Mouse (Mus musculus): Measurements from ENCODE around the gene Atf7. TPM values are rescaled to one million over a fixed set of nuclear protein-coding genes. Genes with fewer than 3 reads are reported as not detected.

The Atf7 gene
- polyA plus RNA-seq, 1 experiment from 2014 or later: 22.0 TPM

DNA sequence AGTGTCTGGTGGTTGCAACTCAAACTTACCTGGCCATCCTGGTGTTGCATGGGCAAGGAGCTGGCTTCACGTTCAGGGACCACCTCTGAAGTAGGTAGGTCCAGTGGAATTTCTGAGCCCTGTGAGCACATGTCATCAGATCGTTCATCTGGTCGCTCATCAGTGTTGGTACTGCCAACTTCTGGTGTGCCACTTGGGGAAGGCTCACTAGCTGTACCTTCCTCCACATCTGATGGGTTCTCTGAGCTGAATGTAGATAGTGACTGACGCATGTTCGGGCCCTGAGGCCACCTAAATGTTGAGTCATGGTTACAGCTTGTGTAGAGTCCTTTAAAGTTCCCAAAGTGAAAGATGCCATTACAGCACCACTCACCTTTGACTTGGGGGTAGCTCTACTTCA is 124.8 kb downstream of the Atf7 start:
- Histone ChIP-seq H3K4me3 (no peak overlapping the region), H3K4me1 (no peaks in the 10 kb centered on the region), H3K9me3 (no peaks in the 10 kb centered on the region), H3K9ac (no peak overlapping the region), H3K27me3 (replicated peaks) (no peaks in the 10 kb centered on the region), H3K4me2 (replicated peaks) (no peak overlapping the region), H3K27ac (no peak overlapping the region), H3K36me3 (peaks cover 86% of the 10 kb centered on the region)
- ATAC-seq (ENCODE audit: low FRiP score, low read depth): no peak
- 93% methylated on average over 5 of the region's 5 CpGs for WGBS

DNA sequence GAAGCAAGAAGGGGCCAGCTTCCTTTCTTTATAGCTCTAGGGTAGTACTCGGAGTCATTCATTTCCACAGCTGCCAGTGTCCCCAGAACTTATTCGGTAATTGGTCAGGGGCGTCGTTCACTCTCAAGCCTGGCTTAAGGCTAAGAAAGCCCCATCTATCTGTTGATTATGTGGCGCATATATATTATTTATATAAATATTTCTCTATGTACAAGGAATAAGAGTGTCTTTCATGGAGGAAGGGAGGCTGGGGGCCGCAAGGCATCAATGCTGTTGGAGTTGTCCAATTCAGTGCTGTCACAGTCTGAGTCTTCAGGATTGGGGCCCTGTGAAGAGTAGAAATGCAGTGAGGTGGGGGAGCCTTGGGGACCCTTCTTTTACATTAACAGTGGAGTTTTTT is 125.4 kb downstream of the Atf7 start:
- H3K36me3 ChIP-seq: peaks cover 85% of the 10 kb centered on the region
- 89% methylated on average over 6 of the region's 6 CpGs for WGBS
- H3K27ac ChIP-seq: no peak overlapping the region

DNA sequence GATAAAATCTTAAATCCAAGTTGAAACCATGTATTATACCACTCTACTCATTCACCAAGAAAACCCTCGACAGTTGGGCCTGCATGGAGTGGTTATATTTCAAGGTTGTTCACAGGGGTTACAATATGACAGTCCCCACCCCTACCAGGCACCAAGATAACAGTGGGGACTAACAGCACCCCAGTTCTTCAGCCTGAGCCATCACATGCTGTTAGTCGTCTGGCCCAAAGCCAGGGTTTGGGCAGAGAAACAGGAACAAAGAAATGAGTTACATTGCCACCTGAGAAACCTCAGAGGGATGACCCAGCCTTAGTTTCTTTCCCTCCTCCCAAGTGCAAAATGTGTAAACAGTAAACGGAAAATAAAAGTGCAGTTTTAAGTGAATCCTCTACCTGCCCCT is 125.9 kb downstream of the Atf7 start:
- H3K27me3 ChIP-seq (replicated peaks): no peaks in the 10 kb centered on the region
- no peak overlapping the region for H3K27ac ChIP-seq
- H3K9ac ChIP-seq: no peak overlapping the region
- no peaks in the 10 kb centered on the region for H3K9me3 ChIP-seq
- H3K4me3 ChIP-seq: no peak overlapping the region
- ATAC-seq (ENCODE audit: low FRiP score, low read depth): no peak
- WGBS: 80% methylated on average over 3 of the region's 3 CpGs
- no peak overlapping the region for H3K4me2 ChIP-seq (replicated peaks)
- no peaks in the 10 kb centered on the region for H3K4me1 ChIP-seq
- H3K36me3 ChIP-seq: peaks cover 87% of the 10 kb centered on the region

More for the DNA sequence above, 125.4 kb downstream of the Atf7 start:
- Histone ChIP-seq H3K27me3 (replicated peaks) (no peaks in the 10 kb centered on the region), H3K9ac (no peak overlapping the region), H3K4me2 (replicated peaks) (no peak overlapping the region), H3K4me3 (no peak overlapping the region), H3K4me1 (no peaks in the 10 kb centered on the region), H3K9me3 (no peaks in the 10 kb centered on the region)
- no peak for ATAC-seq (ENCODE audit: low FRiP score, low read depth)

DNA sequence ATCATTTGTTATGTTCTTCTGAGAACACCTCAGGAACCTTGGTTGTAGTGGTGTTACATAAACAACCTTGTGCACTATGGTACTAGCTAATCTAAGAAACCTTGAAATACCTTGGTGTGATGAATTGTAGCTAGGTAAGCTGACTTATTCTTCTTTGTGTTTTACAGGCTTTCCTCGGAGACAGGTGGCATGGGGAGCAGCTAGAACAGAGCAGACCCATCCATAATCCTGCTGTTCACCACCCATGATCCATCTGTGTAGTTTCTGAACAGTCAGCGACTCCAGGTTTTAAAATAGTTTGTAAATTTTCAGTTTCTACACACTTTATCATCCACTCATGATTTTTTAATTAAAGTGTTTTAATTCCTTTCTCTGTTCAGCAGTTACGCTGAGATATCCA is 126.9 kb downstream of the Atf7 start:
- no peak overlapping the region for H3K4me3 ChIP-seq
- no peaks in the 10 kb centered on the region for H3K4me1 ChIP-seq
- H3K4me2 ChIP-seq (replicated peaks): no peak overlapping the region
- 93% methylated on average over 3 of the region's 3 CpGs for WGBS
- H3K27me3 ChIP-seq (replicated peaks): no peaks in the 10 kb centered on the region
- no peak overlapping the region for H3K27ac ChIP-seq
- peaks cover 85% of the 10 kb centered on the region for H3K36me3 ChIP-seq
- H3K9me3 ChIP-seq: no peaks in the 10 kb centered on the region
- no peak overlapping the region for H3K9ac ChIP-seq
- ATAC-seq (ENCODE audit: low FRiP score, low read depth): no peak

DNA sequence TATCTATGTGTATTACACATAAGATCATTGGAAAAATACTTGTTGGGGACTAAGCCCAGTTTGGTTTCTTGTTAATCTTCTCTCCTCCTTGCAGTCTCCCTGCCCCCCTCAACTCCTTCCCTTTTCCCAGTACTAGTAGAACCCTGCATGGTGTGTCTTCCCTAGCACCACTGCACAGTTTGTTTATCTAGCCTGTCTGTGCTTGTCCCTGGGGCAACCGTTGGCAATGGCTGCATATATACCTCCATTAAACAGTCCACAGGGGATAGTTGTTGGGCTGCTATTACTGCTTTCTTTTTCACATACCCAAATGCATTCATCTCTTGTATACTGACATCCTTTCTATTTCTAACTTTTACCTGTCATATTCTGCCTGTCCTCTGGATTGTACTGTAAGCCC is 137.6 kb downstream of the Atf7 start:
- H3K4me2 ChIP-seq (replicated peaks): no peak overlapping the region
- ATAC-seq (ENCODE audit: low FRiP score, low read depth): no peak
- H3K27ac ChIP-seq: no peak overlapping the region
- peaks cover 85% of the 10 kb centered on the region for H3K36me3 ChIP-seq
- H3K9ac ChIP-seq: no peak overlapping the region
- H3K9me3 ChIP-seq: no peaks in the 10 kb centered on the region
- WGBS: 81% methylated on average over 1 of the region's 1 CpGs
- H3K4me1 ChIP-seq: no peaks in the 10 kb centered on the region
- no peak overlapping the region for H3K4me3 ChIP-seq
- no peaks in the 10 kb centered on the region for H3K27me3 ChIP-seq (replicated peaks)

DNA sequence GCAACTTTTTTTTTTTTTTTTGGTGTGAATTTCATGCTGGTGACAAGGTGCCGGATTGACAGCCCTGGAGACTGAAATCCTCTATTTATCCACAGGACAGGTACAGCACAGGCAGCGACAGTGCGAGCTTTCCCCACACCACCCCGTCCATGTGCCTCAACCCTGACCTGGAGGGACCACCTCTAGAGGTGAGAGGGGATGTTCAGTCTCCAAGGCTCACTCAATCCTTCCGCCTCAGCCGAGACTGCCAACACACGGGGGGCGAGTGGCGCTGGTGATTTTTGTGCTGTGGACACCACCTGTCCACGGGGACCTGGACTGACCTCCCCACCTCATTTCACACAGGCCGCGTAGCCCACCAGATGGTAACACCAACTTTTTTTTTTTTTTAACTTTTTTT is 139.4 kb downstream of the Atf7 start:
- H3K4me1 ChIP-seq: no peaks in the 10 kb centered on the region
- 93% methylated on average over 12 of the region's 12 CpGs for WGBS
- ATAC-seq (ENCODE audit: low FRiP score, low read depth): no peak
- H3K4me3 ChIP-seq: no peak overlapping the region
- no peak overlapping the region for H3K4me2 ChIP-seq (replicated peaks)
- no peaks in the 10 kb centered on the region for H3K9me3 ChIP-seq
- no peaks in the 10 kb centered on the region for H3K27me3 ChIP-seq (replicated peaks)
- peaks cover 87% of the 10 kb centered on the region for H3K36me3 ChIP-seq
- no peak overlapping the region for H3K9ac ChIP-seq
- H3K27ac ChIP-seq: no peak overlapping the region

DNA sequence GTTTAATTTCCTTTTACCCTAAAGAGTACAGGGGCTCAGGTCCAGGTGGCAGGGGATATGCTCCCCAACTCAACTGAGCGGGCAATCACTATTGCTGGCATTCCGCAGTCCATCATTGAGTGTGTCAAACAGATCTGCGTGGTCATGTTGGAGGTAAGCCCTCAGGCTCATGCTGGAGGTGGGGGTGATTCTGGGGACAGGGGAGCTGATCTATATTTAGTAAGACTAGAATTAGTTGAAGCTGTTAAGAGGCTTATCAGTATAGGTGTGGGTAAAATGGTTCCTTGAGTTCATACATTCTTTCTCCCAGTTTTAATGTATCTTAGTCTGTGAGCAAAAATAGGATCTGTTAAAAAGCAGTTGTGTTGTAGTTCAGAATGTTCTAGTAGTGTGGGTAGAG is 142.1 kb downstream of the Atf7 start:
- ATAC-seq (ENCODE audit: low FRiP score, low read depth): no peak
- Histone ChIP-seq H3K9me3 (no peaks in the 10 kb centered on the region), H3K4me1 (no peaks in the 10 kb centered on the region), H3K4me3 (no peak overlapping the region), H3K4me2 (replicated peaks) (no peak overlapping the region), H3K9ac (no peak overlapping the region), H3K36me3 (peaks cover 82% of the 10 kb centered on the region), H3K27ac (no peak overlapping the region), H3K27me3 (replicated peaks) (no peaks in the 10 kb centered on the region)
- WGBS: 92% methylated on average over 3 of the region's 3 CpGs

MicroRNAs within 50 kb of the gene (microRNA counts, 519-probe panel; counts per million panel counts)
- microRNA mmu-miR-688: 342 counts per million, percentile 67 among the panel's probes with 10 or more counts

Small RNA genes lying within 50 kb of the gene (microRNA-seq; reads per million reads assigned to microRNA genes)
- not detected for gene Mir688

Other genes starting within 250 kb of the Atf7 start
- 6.9 and 7.7 TPM in 2 replicates for gene Sp1, start 219.3 kb downstream of the Atf7 start, polyA plus RNA-seq (2016; fragmentation: Nextera tagmentation; extraction: Ambion mirVana)
- gene Amhr2, start 180.1 kb downstream of the Atf7 start, polyA plus RNA-seq (2016; fragmentation: Nextera tagmentation; extraction: Ambion mirVana): 0.23 TPM in 2 replicates
- gene Prr13, start 166.4 kb downstream of the Atf7 start, polyA plus RNA-seq (2016; fragmentation: Nextera tagmentation; extraction: Ambion mirVana): 80.5 and 80.6 TPM in 2 replicates
- 144 and 152 TPM in 2 replicates for gene Pcbp2, start 154.9 kb downstream of the Atf7 start, polyA plus RNA-seq (2016; fragmentation: Nextera tagmentation; extraction: Ambion mirVana)
- gene Gm10337, start 121.7 kb downstream of the Atf7 start, polyA plus RNA-seq (2016; fragmentation: Nextera tagmentation; extraction: Ambion mirVana): not detected in 2 replicates
- 48.8 and 51.9 TPM in 2 replicates for gene Map3k12, start 108.4 kb downstream of the Atf7 start, polyA plus RNA-seq (2016; fragmentation: Nextera tagmentation; extraction: Ambion mirVana)
- 97.9 and 105 TPM in 2 replicates for gene Tarbp2, start 107.3 kb downstream of the Atf7 start, polyA plus RNA-seq (2016; fragmentation: Nextera tagmentation; extraction: Ambion mirVana)
- gene Npff, start 100.5 kb downstream of the Atf7 start, polyA plus RNA-seq (2016; fragmentation: Nextera tagmentation; extraction: Ambion mirVana): 4.8 and 5.4 TPM in 2 replicates
- gene Gm28047, start 397 bp downstream of the Atf7 start, polyA plus RNA-seq (2016; fragmentation: Nextera tagmentation; extraction: Ambion mirVana): not detected in 2 replicates
- gene Atp5g2, start 46.9 kb upstream of the Atf7 start, polyA plus RNA-seq (2016; fragmentation: Nextera tagmentation; extraction: Ambion mirVana): 61.1 and 62.7 TPM in 2 replicates
- gene Calcoco1, start 96.7 kb upstream of the Atf7 start, polyA plus RNA-seq (2016; fragmentation: Nextera tagmentation; extraction: Ambion mirVana): 39.1 and 47.3 TPM in 2 replicates

Data from neural tube, embryonic 12.5 days (tissue).